Mouse (Mus musculus): ENCODE results near the gene Gm20830.
"Not testable (repeated sequence)": the region's sequence is repeated elsewhere in the genome, so short reads cannot be mapped to it uniquely, and the experiment has no call there.

Gm20830 gene

GRCm38 (mm10) chrY:6918182-6918581 lies at the start of gene Gm20830:
TSS of gene Gm20830 (minus strand) at chrY:6918282.
- not testable (repeated sequence) for DNase-seq
